Mouse (Mus musculus) stomach, postnatal 0 days (tissue): ENCODE data around the gene Rps11.

Experiments
- CTCF ChIP-seq: IDR thresholded peaks from 2 replicates; pipeline ENCODE4 v1.5.1; 2016; ENCODE audit warnings: antibody characterized with exemption, low read depth, mild to moderate bottlenecking, moderate library complexity
- EP300 ChIP-seq: optimal IDR thresholded peaks from 2 replicates; pipeline ENCODE3; 2016; ENCODE audit warnings: antibody characterized with exemption

DNA sequence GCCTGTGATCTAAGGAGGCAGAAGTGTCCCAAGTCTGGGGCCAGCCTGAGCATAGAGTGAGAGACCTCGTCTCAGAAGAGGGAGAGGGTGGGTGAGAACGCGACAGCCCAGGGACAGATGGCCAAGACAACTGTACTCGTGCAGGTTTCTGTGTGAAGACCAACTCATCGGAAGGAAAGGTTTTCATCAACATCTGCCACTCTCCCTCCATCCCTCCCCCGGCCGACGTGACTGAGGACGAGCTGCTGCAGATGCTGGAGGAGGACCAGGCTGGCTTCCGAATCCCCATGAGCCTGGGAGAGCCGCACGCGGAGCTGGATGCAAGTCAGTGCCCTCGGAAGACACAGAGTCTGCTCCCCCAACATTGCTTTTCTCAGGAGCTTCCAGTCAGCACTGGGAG lies 33.2 kb upstream of the Rps11 start:
- TF ChIP-seq CTCF (no peak), EP300 (no peak)
